Mouse (Mus musculus) heart, embryonic 14.5 days (tissue): ENCODE measurements around the gene Il15ra. TPM values are rescaled to one million over a fixed set of nuclear protein-coding genes. Genes with fewer than 3 reads are reported as not detected.

ENCODE experiments used
- ATAC-seq: fragments of 200-750 bp; cut with Nextera tagmentation; 2 replicates; pipeline ENCODE4 v1.8.0; 2017; ENCODE audit warnings: low read depth, moderate TSS enrichment; ENCODE audit not compliant: insufficient number of reproducible peaks, insufficient read depth, low FRiP score
- H3K27ac ChIP-seq, 2 experiments: fragments of 200-500 bp in 1 of 2; fragments of 300-500 bp in 1 of 2; sonication (generic) in 1 of 2; replicated peaks in 1 of 2; 2 replicates each; pipeline ENCODE4 v1.5.1; 2012 to 2014; ENCODE audit warnings: low read depth in 2 of 2, low read length in 2 of 2, control low read depth in 1 of 2, mild to moderate bottlenecking in 1 of 2, mixed read lengths in 1 of 2; ENCODE audit not compliant: control insufficient read depth in 1 of 2, insufficient read depth in 1 of 2
- H3K27me3 ChIP-seq: fragments of 300-500 bp; sonication (generic); 2 replicates; pipeline ENCODE4 v1.6.1; 2014; ENCODE audit warnings: mild to moderate bottlenecking, low read length, control low read depth; ENCODE audit not compliant: control insufficient read depth, insufficient read depth
- H3K36me3 ChIP-seq: fragments of 300-500 bp; sonication (generic); 2 replicates; pipeline ENCODE4 v1.6.1; 2014; ENCODE audit warnings: mild to moderate bottlenecking, control low read depth, low read length, mixed read lengths; ENCODE audit not compliant: control insufficient read depth, insufficient read depth
- H3K4me1 ChIP-seq, 2 experiments: fragments of 200-500 bp in 1 of 2; fragments of 300-500 bp in 1 of 2; sonication (generic) in 1 of 2; 2 replicates each; pipeline ENCODE4 v1.6.1; 2012 to 2014; ENCODE audit warnings: low read length in 2 of 2, control low read depth in 1 of 2, mixed read lengths in 1 of 2; ENCODE audit not compliant: control insufficient read depth in 2 of 2, insufficient read depth in 2 of 2
- H3K4me2 ChIP-seq: fragments of 300-500 bp; sonication (generic); 2 replicates; pipeline ENCODE4 v1.6.1; 2014; ENCODE audit warnings: mild to moderate bottlenecking, low read length
- H3K4me3 ChIP-seq, 2 experiments: fragments of 200-500 bp in 1 of 2; fragments of 300-500 bp in 1 of 2; sonication (generic) in 1 of 2; 2 replicates each; pipeline ENCODE4 v1.5.1; 2012 to 2014; ENCODE audit warnings: low read length in 2 of 2, mild to moderate bottlenecking in 2 of 2, control low read depth in 1 of 2, low read depth in 1 of 2, moderate library complexity in 1 of 2; ENCODE audit not compliant: control insufficient read depth in 1 of 2, insufficient read depth in 1 of 2
- H3K9ac ChIP-seq: fragments of 300-500 bp; sonication (generic); 2 replicates; pipeline ENCODE4 v1.6.1; 2014; ENCODE audit warnings: mild to moderate bottlenecking, low read length
- H3K9me3 ChIP-seq: fragments of 300-500 bp; sonication (generic); 2 replicates; pipeline ENCODE4 v1.6.1; 2016; ENCODE audit warnings: low read length, control low read depth; ENCODE audit not compliant: control insufficient read depth
- WGBS: fragments of 180-500 bp; shearing (Covaris S2); extraction: QIAGEN DNeasy Blood & Tissue Kit; methylation state at CpG from one replicate; pipeline ENCODE4 v1.1.7; 2014; 5-methylcytosine and 5-hydroxymethylcytosine counted together
- polyA plus RNA-seq: library from polyadenylated mRNA; unstranded; fragments of >200 nt; fragmentation: Nextera tagmentation; extraction: Ambion mirVana; gene quantifications from 2 replicates; pipeline ENCODE4 v1.2.1, GENCODE M21; 2014

The Il15ra gene
- 11.4 and 12.2 TPM in 2 replicates for polyA plus RNA-seq

- Histone ChIP-seq H3K4me3 (peak within 1 kb of the TSS; percentile 81 to 85), H3K9ac (peak within 1 kb of the TSS; percentile 80), H3K27ac (peak within 1 kb of the TSS; percentile 65 to 75), H3K9me3 (no peaks in the 10 kb centered on the region), H3K27me3 (no peaks in the 10 kb centered on the region), H3K4me1 (peaks cover 5 to 7% of the 10 kb centered on the region in 2 experiments; a peak in 3 of 4 replicates), H3K4me2 (peak within 1 kb of the TSS; percentile 98), H3K36me3 (no peaks in the 10 kb centered on the region)
- peak; percentile 80 for ATAC-seq
- under 1% methylated on average over 37 of the region's 37 CpGs for WGBS
These were observed at the start of gene Il15ra for GRCm38 (mm10) chr2:11705201-11706025. Il15ra (plus strand) TSS chr2:11705290.

GRCm38 (mm10) chr2:11657581-11657980 is 47.5 kb upstream of the Il15ra start:
- H3K4me2 ChIP-seq = no peak overlapping the region
- peaks cover 0 to 3% of the 10 kb centered on the region in 2 experiments; a peak in 1 of 4 replicates for H3K4me1 ChIP-seq
- H3K4me3 ChIP-seq = no peak overlapping the region
- H3K27ac ChIP-seq = no peak overlapping the region
- no peak for ATAC-seq
- 79% methylated on average over 2 of the region's 2 CpGs for WGBS
- H3K9ac ChIP-seq = no peak overlapping the region
- H3K9me3 ChIP-seq = no peaks in the 10 kb centered on the region
- H3K27me3 ChIP-seq = no peaks in the 10 kb centered on the region
- no peaks in the 10 kb centered on the region for H3K36me3 ChIP-seq

GRCm38 (mm10) chr2:11659263-11659662 is 45.8 kb upstream of the Il15ra start:
- H3K4me3 ChIP-seq = no peak overlapping the region
- no peak for ATAC-seq
- 42% methylated on average over 2 of the region's 2 CpGs for WGBS

GRCm38 (mm10) chr2:11662143-11662906 is 42.8 kb upstream of the Il15ra start:
- H3K4me1 ChIP-seq = 0 out of 4 replicates have a peak, but pooled peaks cover 0 to 2% of the 10 kb centered on the region in 2 experiments
- 74% methylated on average over 6 of the region's 6 CpGs for WGBS
- no peak for ATAC-seq
- no peak overlapping the region for H3K27ac ChIP-seq
- H3K36me3 ChIP-seq = no peaks in the 10 kb centered on the region
- H3K9me3 ChIP-seq = no peaks in the 10 kb centered on the region
- no peaks in the 10 kb centered on the region for H3K27me3 ChIP-seq
- H3K4me3 ChIP-seq = no peak overlapping the region
- H3K9ac ChIP-seq = no peak overlapping the region
- H3K4me2 ChIP-seq = no peak overlapping the region

More at GRCm38 (mm10) chr2:11659263-11659662, 45.8 kb upstream of the Il15ra start:
- H3K4me2 ChIP-seq = no peak overlapping the region
- 0 out of 4 replicates have a peak, but pooled peaks cover 0 to 2% of the 10 kb centered on the region in 2 experiments for H3K4me1 ChIP-seq
- no peaks in the 10 kb centered on the region for H3K36me3 ChIP-seq
- no peak overlapping the region for H3K27ac ChIP-seq
- no peaks in the 10 kb centered on the region for H3K27me3 ChIP-seq
- no peaks in the 10 kb centered on the region for H3K9me3 ChIP-seq
- H3K9ac ChIP-seq = no peak overlapping the region

- no peak for ATAC-seq
- 88% methylated on average over 1 of the region's 1 CpGs for WGBS
- H3K27me3 ChIP-seq = no peaks in the 10 kb centered on the region
These were observed 42.2 kb upstream of the Il15ra start for GRCm38 (mm10) chr2:11662907-11663230.

GRCm38 (mm10) chr2:11663961-11664360 is 41.1 kb upstream of the Il15ra start:
- peak overlapping the region in 1 of 2 experiments; percentile 17; a peak in 1 of 4 replicates for H3K4me3 ChIP-seq
- ATAC-seq = no peak
- H3K4me1 ChIP-seq = 0 out of 4 replicates have a peak, but pooled peaks cover 0 to 2% of the 10 kb centered on the region in 2 experiments
- 2% methylated on average over 10 of the region's 10 CpGs for WGBS
- H3K27ac ChIP-seq = no peak overlapping the region
- no peaks in the 10 kb centered on the region for H3K36me3 ChIP-seq
- peak overlapping the region; percentile 54 for H3K4me2 ChIP-seq
- no peaks in the 10 kb centered on the region for H3K9me3 ChIP-seq
- no peak overlapping the region for H3K9ac ChIP-seq
- no peaks in the 10 kb centered on the region for H3K27me3 ChIP-seq

More at GRCm38 (mm10) chr2:11662907-11663230, 42.2 kb upstream of the Il15ra start:
- no peak overlapping the region for H3K9ac ChIP-seq
- no peaks in the 10 kb centered on the region for H3K36me3 ChIP-seq
- no peaks in the 10 kb centered on the region for H3K9me3 ChIP-seq
- 0 out of 4 replicates have a peak, but pooled peaks cover 0 to 2% of the 10 kb centered on the region in 2 experiments for H3K4me1 ChIP-seq
- no peak overlapping the region for H3K27ac ChIP-seq
- no peak overlapping the region for H3K4me2 ChIP-seq
- no peak overlapping the region for H3K4me3 ChIP-seq

- WGBS = 37% methylated on average over 6 of the region's 6 CpGs
- H3K4me3 ChIP-seq = peak overlapping the region in 1 of 2 experiments; percentile 17; a peak in 1 of 4 replicates
- no peaks in the 10 kb centered on the region for H3K4me1 ChIP-seq
- no peaks in the 10 kb centered on the region for H3K27me3 ChIP-seq
- H3K9ac ChIP-seq = no peak overlapping the region
- ATAC-seq = no peak
- H3K9me3 ChIP-seq = no peaks in the 10 kb centered on the region
- no peak overlapping the region for H3K27ac ChIP-seq
- peak overlapping the region; percentile 54 for H3K4me2 ChIP-seq
- no peaks in the 10 kb centered on the region for H3K36me3 ChIP-seq
These were observed 40.7 kb upstream of the Il15ra start for GRCm38 (mm10) chr2:11664367-11664766.
